Mouse (Mus musculus) G1E (cell line): ENCODE measurements around the gene Nebl.

ENCODE experiments used
- CTCF ChIP-seq: IDR thresholded peaks from 2 replicates; pipeline ENCODE4 v1.5.1; 2012; ENCODE audit warnings: low read depth, low read length, inconsistent platforms, mixed read lengths
- GATA1 ChIP-seq: IDR thresholded peaks from 2 replicates; pipeline ENCODE4 v1.6.1; 2012; ENCODE audit warnings: borderline replicate concordance, low read length, inconsistent platforms, mixed read lengths
- GATA2 ChIP-seq: IDR thresholded peaks from 2 replicates; pipeline ENCODE4 v1.6.1; 2012; ENCODE audit warnings: low read depth, low read length, inconsistent platforms, borderline replicate concordance
- POLR2AphosphoS5 ChIP-seq: IDR thresholded peaks from 2 replicates; pipeline ENCODE4 v1.6.1; 2012; ENCODE audit warnings: low read depth, low read length, inconsistent platforms; ENCODE audit not compliant: insufficient replicate concordance
- TAL1 ChIP-seq: conservative IDR thresholded peaks from 2 replicates; pipeline ENCODE4 v1.6.1; 2012; ENCODE audit warnings: low read depth, low read length, inconsistent platforms, mixed read lengths

DNA sequence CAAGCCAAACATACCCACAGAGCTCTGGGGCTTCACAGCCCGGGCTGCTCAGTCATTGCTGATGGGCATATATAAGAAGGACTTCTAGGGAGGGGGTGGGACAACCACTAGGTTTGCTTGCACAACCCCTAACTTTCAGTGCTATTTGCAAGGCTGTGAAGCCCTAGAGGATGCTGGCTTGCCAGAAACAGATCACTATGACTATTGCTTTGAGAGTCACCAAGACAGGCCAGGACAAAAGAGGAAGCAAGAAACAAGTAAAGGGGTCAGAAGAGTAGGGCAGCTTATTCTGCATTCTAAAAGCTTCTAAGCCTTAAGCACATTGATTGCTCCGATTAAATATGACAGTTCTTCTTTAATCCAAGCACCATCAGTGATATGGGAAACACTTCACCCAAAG, 38.3 kb downstream of the Nebl start:
- no peak for TF ChIP-seq CTCF
- no peak for TF ChIP-seq GATA1
- no peak for TF ChIP-seq TAL1
- no peak for TF ChIP-seq GATA2
- TF ChIP-seq POLR2AphosphoS5, result no peak
